Mouse (Mus musculus) mesoderm, embryonic 11.5 days (tissue): Measurements from ENCODE around the gene Snrpd3.
"Not testable (repeated sequence)": the region's sequence is repeated elsewhere in the genome, so short reads cannot be mapped to it uniquely, and the experiment has no call there.

ENCODE experiments used
- DNase-seq: peaks from one replicate; pipeline ENCODE4 v3.0.0-alpha.2; 2012; ENCODE audit warnings: low read depth, low spot score

Snrpd3 gene

GRCm38 (mm10) chr10:75517073-75517757, at the start of gene Snrpd3:
Gene Snrpd3, plus strand, starts transcription at chr10:75517551.
- DNase-seq: peak; percentile 97

GRCm38 (mm10) chr10:75473411-75473810, 43.9 kb upstream of the Snrpd3 start:
- no peak for DNase-seq

GRCm38 (mm10) chr10:75474571-75474970, 42.8 kb upstream of the Snrpd3 start:
- DNase-seq: peak; percentile 9

GRCm38 (mm10) chr10:75475139-75475850, 42.1 kb upstream of the Snrpd3 start:
- not testable (repeated sequence) for DNase-seq

- DNase-seq: peak; percentile 39
Observed at GRCm38 (mm10) chr10:75477034-75477433, 40.3 kb upstream of the Snrpd3 start.

GRCm38 (mm10) chr10:75479955-75480354, 37.4 kb upstream of the Snrpd3 start:
- DNase-seq: no peak

- no peak for DNase-seq
Observed at GRCm38 (mm10) chr10:75481703-75482102, 35.6 kb upstream of the Snrpd3 start.

- no peak for DNase-seq
Observed at GRCm38 (mm10) chr10:75482271-75482670, 35.1 kb upstream of the Snrpd3 start.

- DNase-seq: no peak
Observed at GRCm38 (mm10) chr10:75482919-75483483, 34.4 kb upstream of the Snrpd3 start.

- DNase-seq: no peak
Observed at GRCm38 (mm10) chr10:75484066-75484465, 33.3 kb upstream of the Snrpd3 start.

- DNase-seq: no peak
Observed at GRCm38 (mm10) chr10:75484767-75485166, 32.6 kb upstream of the Snrpd3 start.

GRCm38 (mm10) chr10:75486086-75486979, 31.0 kb upstream of the Snrpd3 start:
- DNase-seq: peak; percentile 79

- DNase-seq: no peak
Observed at GRCm38 (mm10) chr10:75487131-75487530, 30.2 kb upstream of the Snrpd3 start.

- DNase-seq: no peak
Observed at GRCm38 (mm10) chr10:75489522-75489921, 27.8 kb upstream of the Snrpd3 start.

- DNase-seq: no peak
Observed at GRCm38 (mm10) chr10:75490731-75491130, 26.6 kb upstream of the Snrpd3 start.

GRCm38 (mm10) chr10:75491234-75491935, 26.0 kb upstream of the Snrpd3 start:
- DNase-seq: no peak

- DNase-seq: no peak
Observed at GRCm38 (mm10) chr10:75491936-75492262, 25.5 kb upstream of the Snrpd3 start.

GRCm38 (mm10) chr10:75495304-75495703, 22.0 kb upstream of the Snrpd3 start:
- DNase-seq: no peak

- DNase-seq: no peak
Observed at GRCm38 (mm10) chr10:75495921-75496320, 21.4 kb upstream of the Snrpd3 start.

- DNase-seq: not testable (repeated sequence)
Observed at GRCm38 (mm10) chr10:75499214-75499613, 18.1 kb upstream of the Snrpd3 start.

GRCm38 (mm10) chr10:75499791-75500190, 17.6 kb upstream of the Snrpd3 start:
- no peak for DNase-seq
